ENCODE assay signal across 9 mouse cellular contexts in the genomic region with DNA sequence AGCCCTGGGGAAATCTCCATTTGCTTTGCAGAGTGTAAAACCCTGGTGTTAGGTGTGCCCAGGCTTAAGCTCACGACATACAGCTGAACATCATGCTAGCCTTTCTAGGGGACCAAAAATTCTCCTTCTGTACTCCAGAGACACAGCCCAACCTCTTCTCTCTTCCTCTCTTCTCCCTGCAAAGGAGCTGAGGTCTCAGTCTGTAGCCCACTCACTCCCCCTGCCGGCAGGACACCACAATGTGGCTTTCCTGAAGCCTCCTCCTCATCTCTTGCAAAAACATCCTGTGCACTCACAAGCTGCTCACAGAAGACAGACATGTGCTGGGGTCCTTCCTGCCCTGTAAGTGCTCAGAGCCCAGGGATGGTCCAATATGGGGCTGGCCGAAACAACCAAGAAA. TPM values are rescaled to one million over a fixed set of nuclear protein-coding genes. Genes with fewer than 3 reads are reported as not detected.
DNase-seq lines count a peak whose midpoint lies in the region; ATAC-seq and TF ChIP-seq lines count a peak whose summit lies in the region.
"Had no signal": no experiment of that assay in that cellular context is flagged by ENCODE, and none has a peak within 500 bp of the region (broad histone marks: within the 10 kb centered on the region; RNA-seq: fewer than 3 reads in every experiment).

No protein-coding gene starts in this region.

- intact Hi-C loops in heart, postnatal 14 days (cut with DNase I) = loop anchor here (1.0 to 10.0 kb wide), 3 partner anchors 100 to 358 kb away; no protein-coding TSS in a partner anchor

- peak; percentile 43; the same call in 1 of the 2 replicates for TF ChIP-seq CTCF in G1E (IDR thresholded peaks at IDR 0.05; ENCODE audit: low read depth, low read length)
- peak; percentile 85 for TF ChIP-seq CTCF in brain, embryonic 14.5 days (IDR thresholded peaks at IDR 0.05; ENCODE audit: borderline replicate concordance, extremely low read depth, insufficient read depth, insufficient read length)

- H3K4me1 ChIP-seq in G1E (ENCODE audit: insufficient read depth, low read depth, low read length) = peaks cover 7% of the 10 kb centered on the region; the same call in 1 of the 2 replicates
- H3K4me1 ChIP-seq: limb, embryonic 13.5 days had no signal

- peaks cover 82% of the 10 kb centered on the region for H3K36me3 ChIP-seq in G1E (replicated peaks)

- peak; percentile 57 for DNase-seq in G1E (ENCODE audit: low spot score)
- peak; percentile 81 for DNase-seq in brain, embryonic 14.5 days (ENCODE audit: low read depth)
- peak; percentile 76 to 86 for DNase-seq in heart, postnatal 14 days
- DNase-seq in layer of hippocampus, adult 9-11 months = peak; percentile 68
- DNase-seq in lung, postnatal 14 days = peak; percentile 84
- peak; percentile 73 for DNase-seq in right cerebral cortex, adult 18-20 months
- DNase-seq in urinary bladder, postnatal 14 days (ENCODE audit: low spot score) = peak; percentile 80

- H3K27me3 ChIP-seq in G1E (ENCODE audit: insufficient read depth, low read length) = no peaks in the 10 kb centered on the region
- H3K27me3 ChIP-seq: limb, embryonic 13.5 days had no signal

- no peak for TF ChIP-seq POLR2A in brain, embryonic 14.5 days (IDR thresholded peaks at IDR 0.05; ENCODE audit: borderline replicate concordance, extremely low read depth, insufficient read depth, insufficient read length, poor library complexity, severe bottlenecking)

- H3K9me3 ChIP-seq in G1E (replicated peaks) = peaks cover 1% of the 10 kb centered on the region; the same call in 1 of the 2 replicates
- H3K9me3 ChIP-seq: limb, embryonic 13.5 days had no signal

- no peak overlapping the region for H3K4me3 ChIP-seq in G1E (ENCODE audit: low read depth, low read length)
- H3K4me3 ChIP-seq: limb, embryonic 13.5 days had no signal

- peak; percentile 54 for ATAC-seq in G1E (ENCODE audit: extremely low read depth, insufficient number of reproducible peaks, low FRiP score, poor library complexity, severe bottlenecking)
- ATAC-seq in erythroid progenitor cell, adult 5-6 weeks (replicated peaks; ENCODE audit: low FRiP score, poor library complexity, severe bottlenecking) = peak; percentile 81

RNA-seq across cellular contexts. Expression of gene Scube2, which starts 27.1 kb away (rescaled TPM):
- total RNA-seq in G1E (2014; fragmentation: Nextera tagmentation) = 10.3 and 11.1 TPM in 2 replicates
- 3.0 and 3.1 TPM in 2 replicates for total RNA-seq in G1E (2017)
- 0.20 TPM in 2 replicates for polyA plus RNA-seq in G1E (2012)
- polyA plus RNA-seq in brain, embryonic 14.5 days (2012; rRNA removed) = 0.35 and 1.5 TPM in 2 replicates
- total RNA-seq in erythroid progenitor cell, adult 5-6 weeks (2015; ENCODE audit: low replicate concordance) = not detected in 2 replicates
- total RNA-seq in erythroid progenitor cell, adult 5-6 weeks (2017; ENCODE audit: low replicate concordance) = not detected in 2 replicates
- total RNA-seq in heart, postnatal 14 days (2021) = 10 to 100 TPM; 15.4 to 15.6 TPM
